Mouse (Mus musculus) intestine, postnatal 0 days (tissue): ENCODE measurements around the gene Gm17334. TPM values are rescaled to one million over a fixed set of nuclear protein-coding genes. Genes with fewer than 3 reads are reported as not detected.

Source experiments
- ATAC-seq: fragments of 200-750 bp; cut with Nextera tagmentation; 2 replicates; pipeline ENCODE4 v1.8.0; 2017; ENCODE audit warnings: mild to moderate bottlenecking, moderate TSS enrichment, moderate library complexity
- H3K27ac ChIP-seq: fragments of 300-500 bp; sonication (generic); 2 replicates; pipeline ENCODE4 v1.5.1; 2014; ENCODE audit warnings: mild to moderate bottlenecking, low read depth, low read length, moderate library complexity
- H3K27me3 ChIP-seq: fragments of 300-500 bp; sonication (generic); replicated peaks from 2 replicates; pipeline ENCODE4 v1.6.1; 2014; ENCODE audit warnings: low read length, mixed read lengths; ENCODE audit not compliant: control insufficient read depth, insufficient read depth
- H3K36me3 ChIP-seq: fragments of 300-500 bp; sonication (generic); 2 replicates; pipeline ENCODE4 v1.6.1; 2014; ENCODE audit warnings: mild to moderate bottlenecking, moderate library complexity; ENCODE audit not compliant: control insufficient read depth, insufficient read depth
- H3K4me1 ChIP-seq: fragments of 300-500 bp; sonication (generic); replicated peaks from 2 replicates; pipeline ENCODE4 v1.6.1; 2014; ENCODE audit warnings: antibody characterized with exemption, low read length, mixed read lengths; ENCODE audit not compliant: control insufficient read depth, insufficient read depth
- H3K4me2 ChIP-seq: fragments of 300-500 bp; sonication (generic); replicated peaks from 2 replicates; pipeline ENCODE4 v1.6.1; 2014; ENCODE audit warnings: low read depth, mild to moderate bottlenecking, moderate library complexity
- H3K4me3 ChIP-seq: fragments of 300-500 bp; sonication (generic); 2 replicates; pipeline ENCODE4 v1.5.1; 2014; ENCODE audit warnings: low read depth, low read length
- H3K9ac ChIP-seq: fragments of 300-500 bp; sonication (generic); 2 replicates; pipeline ENCODE4 v1.6.1; 2014; ENCODE audit warnings: mild to moderate bottlenecking, low read depth, low read length
- H3K9me3 ChIP-seq: fragments of 300-500 bp; sonication (generic); 2 replicates; pipeline ENCODE4 v1.6.1; 2016; ENCODE audit warnings: mixed run types; ENCODE audit not compliant: control insufficient read depth
- CTCF ChIP-seq: sonication (generic); IDR thresholded peaks from 2 replicates; pipeline ENCODE4 v1.5.1; 2016; ENCODE audit warnings: low read depth, mild to moderate bottlenecking, control low read depth, antibody characterized with exemption, moderate library complexity
- WGBS: fragments of 180-500 bp; shearing (Covaris S2); extraction: QIAGEN DNeasy Blood & Tissue Kit; methylation state at CpG from one replicate; pipeline ENCODE4 v1.1.7; 2014; 5-methylcytosine and 5-hydroxymethylcytosine counted together
- polyA plus RNA-seq: library from polyadenylated mRNA; unstranded; fragments of >200 nt; fragmentation: Nextera tagmentation; extraction: Ambion mirVana; gene quantifications from 2 replicates; pipeline ENCODE4 v1.2.1, GENCODE M21; 2015

Gm17334 gene
- polyA plus RNA-seq, 1 experiment from 2014 or later: 0.17 TPM

DNA sequence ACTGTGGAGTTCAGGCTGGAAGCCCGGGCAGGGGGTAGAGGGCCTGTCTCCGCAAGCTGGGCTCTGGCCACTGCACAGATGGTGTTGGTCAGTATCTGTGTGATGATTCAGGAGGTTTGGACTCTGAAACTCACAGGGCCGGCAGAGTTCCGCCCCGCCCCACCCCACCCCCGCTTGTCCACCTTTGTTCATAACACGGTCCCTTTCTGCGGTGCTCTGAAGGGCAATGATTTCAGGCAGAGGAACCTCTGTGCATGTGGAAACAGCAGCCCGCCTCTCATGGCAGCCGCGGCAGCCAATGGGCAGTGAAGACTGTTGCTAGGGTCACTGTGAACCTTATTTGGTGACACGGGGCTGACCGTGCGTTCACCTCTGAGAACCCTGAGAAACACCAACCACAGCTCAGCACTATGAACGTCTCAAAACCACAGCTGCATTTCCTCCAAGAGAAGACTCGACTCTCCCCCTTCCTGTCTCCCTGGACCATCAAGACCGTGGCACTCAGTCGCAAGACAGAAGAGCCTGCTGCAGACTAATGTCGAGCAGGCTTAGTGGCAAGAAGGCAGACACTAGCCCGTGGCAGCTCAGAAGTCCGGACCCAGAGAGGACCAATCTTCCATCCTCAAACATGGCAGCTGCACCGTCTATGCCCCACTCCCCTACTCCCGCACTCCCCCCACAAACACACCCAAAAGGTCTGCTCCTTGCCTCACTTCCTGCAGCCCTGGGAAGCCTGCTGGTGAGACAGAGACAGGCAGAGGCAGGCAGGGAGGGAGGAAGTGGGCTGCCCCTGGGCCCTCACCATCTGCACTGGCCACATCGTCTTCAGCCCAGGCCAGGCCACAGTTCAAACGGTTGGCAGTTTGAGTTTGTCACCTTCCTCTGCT, 21.9 kb upstream of the Gm17334 start:
- H3K4me3 ChIP-seq: no peak overlapping the region
- H3K27ac ChIP-seq: peak overlapping the region; percentile 85
- H3K36me3 ChIP-seq: no peaks in the 10 kb centered on the region; the same call in 1 of the 2 replicates
- peak overlapping the region; percentile 28 for H3K4me2 ChIP-seq
- H3K4me1 ChIP-seq: peaks cover 34% of the 10 kb centered on the region
- H3K9ac ChIP-seq: no peak overlapping the region
- H3K27me3 ChIP-seq: no peaks in the 10 kb centered on the region
- 17% methylated on average over 25 of the region's 25 CpGs for WGBS
- ATAC-seq: peak; percentile 26
- H3K9me3 ChIP-seq: no peaks in the 10 kb centered on the region
- peak; percentile 52 for TF ChIP-seq CTCF

DNA sequence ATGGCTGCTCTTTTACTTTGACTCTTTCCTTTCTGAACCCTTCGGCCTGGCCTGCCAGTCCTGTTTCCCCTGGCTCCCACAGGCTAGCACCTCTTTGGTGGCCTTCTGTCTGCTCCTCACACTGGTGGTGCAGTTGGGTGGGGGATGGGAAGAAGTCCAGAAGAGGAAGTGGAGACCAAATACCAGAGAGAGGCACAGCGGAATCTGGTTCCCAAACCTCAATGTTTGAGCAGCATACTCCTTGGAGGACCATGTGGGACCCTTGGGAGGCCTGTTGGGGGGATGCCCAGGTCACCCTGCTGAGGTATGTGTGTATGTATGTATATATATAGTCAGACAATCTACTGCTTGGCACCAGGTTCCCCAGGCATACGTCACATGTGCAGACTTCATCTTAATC, 21.0 kb upstream of the Gm17334 start:
- Histone ChIP-seq H3K9ac (no peak overlapping the region), H3K36me3 (no peaks in the 10 kb centered on the region; the same call in 1 of the 2 replicates), H3K27me3 (no peaks in the 10 kb centered on the region), H3K4me3 (no peak overlapping the region), H3K9me3 (no peaks in the 10 kb centered on the region), H3K27ac (peak overlapping the region; percentile 46; the same call in 1 of the 2 replicates), H3K4me1 (peaks cover 33% of the 10 kb centered on the region), H3K4me2 (no peak overlapping the region)
- 75% methylated on average over 3 of the region's 3 CpGs for WGBS
- no peak for ATAC-seq
- no peak for TF ChIP-seq CTCF

DNA sequence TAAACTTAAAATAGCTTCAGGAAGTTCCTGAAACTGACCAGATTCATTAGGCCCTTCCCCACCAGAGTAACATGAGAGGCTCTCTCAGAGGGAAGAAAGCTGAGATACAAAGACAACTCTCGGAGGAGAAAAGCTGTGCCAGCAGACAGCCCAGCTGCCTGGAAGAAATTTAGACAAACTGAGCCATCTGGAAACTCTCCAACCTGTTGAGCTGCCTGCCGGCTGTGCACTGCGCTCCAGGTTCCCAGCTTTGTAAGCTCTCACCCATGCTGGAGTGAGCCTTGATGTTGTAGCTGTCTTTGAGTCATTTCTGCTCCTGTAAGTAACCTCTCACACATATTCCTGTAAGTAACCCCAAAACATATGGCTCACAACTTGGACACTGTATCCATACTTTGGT, 20.0 kb upstream of the Gm17334 start:
- H3K4me3 ChIP-seq: no peak overlapping the region
- peaks cover 29% of the 10 kb centered on the region for H3K4me1 ChIP-seq
- no peak overlapping the region for H3K27ac ChIP-seq
- H3K9ac ChIP-seq: no peak overlapping the region
- 59% methylated on average over 3 of the region's 3 CpGs for WGBS
- TF ChIP-seq CTCF: no peak
- H3K4me2 ChIP-seq: no peak overlapping the region
- no peaks in the 10 kb centered on the region for H3K27me3 ChIP-seq
- no peaks in the 10 kb centered on the region for H3K9me3 ChIP-seq
- H3K36me3 ChIP-seq: no peaks in the 10 kb centered on the region; the same call in 1 of the 2 replicates
- ATAC-seq: no peak

DNA sequence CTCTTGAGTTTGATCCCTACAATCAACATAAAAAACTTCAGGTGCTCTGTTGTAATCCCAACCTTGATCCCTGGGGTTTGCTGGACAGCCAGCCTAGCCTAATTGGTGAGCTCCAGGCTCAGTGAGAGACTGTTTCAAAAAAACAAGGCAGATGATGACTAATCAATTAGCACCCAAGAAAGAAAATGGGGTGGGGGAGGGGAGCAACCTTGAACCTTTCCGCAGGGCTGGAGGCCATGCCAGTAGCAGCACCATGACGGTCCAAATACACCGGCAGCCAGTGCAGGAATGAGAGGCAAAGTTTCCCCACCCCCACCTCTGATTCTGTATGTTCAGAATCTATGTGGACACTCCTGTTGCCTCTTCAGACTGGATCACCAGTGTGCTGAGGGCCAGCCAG, 16.3 kb upstream of the Gm17334 start:
- H3K4me2 ChIP-seq: no peak overlapping the region
- H3K27ac ChIP-seq: no peak overlapping the region
- no peak overlapping the region for H3K9ac ChIP-seq
- no peaks in the 10 kb centered on the region for H3K4me1 ChIP-seq
- no peaks in the 10 kb centered on the region for H3K27me3 ChIP-seq
- no peaks in the 10 kb centered on the region; the same call in 1 of the 2 replicates for H3K36me3 ChIP-seq
- no peak for TF ChIP-seq CTCF
- WGBS: 73% methylated on average over 3 of the region's 3 CpGs
- no peak overlapping the region for H3K4me3 ChIP-seq
- H3K9me3 ChIP-seq: no peaks in the 10 kb centered on the region
- no peak for ATAC-seq

DNA sequence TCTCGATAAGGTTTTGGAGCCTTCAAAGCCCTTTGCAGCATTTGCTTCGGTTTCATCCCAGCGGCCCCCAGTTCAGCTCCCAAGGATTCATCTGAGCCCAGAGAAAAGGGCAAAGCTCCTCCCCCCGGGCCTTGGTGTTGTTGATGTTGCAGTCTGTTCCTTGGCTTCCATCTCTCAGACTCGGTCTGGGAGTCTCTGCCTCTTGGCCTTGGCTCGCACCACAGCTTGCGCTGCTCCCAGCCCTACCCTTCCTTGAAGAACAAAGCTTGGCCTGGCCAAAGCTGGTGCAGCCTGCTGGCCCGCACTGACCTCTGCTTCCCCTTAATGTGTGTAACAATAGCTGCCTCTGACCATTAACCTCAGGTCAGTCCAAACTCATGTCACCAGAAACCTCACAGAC, 15.2 kb upstream of the Gm17334 start:
- no peak for TF ChIP-seq CTCF
- H3K4me1 ChIP-seq: no peaks in the 10 kb centered on the region
- no peak overlapping the region for H3K4me3 ChIP-seq
- no peak overlapping the region for H3K27ac ChIP-seq
- WGBS: 80% methylated on average over 8 of the region's 8 CpGs
- H3K27me3 ChIP-seq: no peaks in the 10 kb centered on the region
- no peak overlapping the region for H3K4me2 ChIP-seq
- no peak overlapping the region for H3K9ac ChIP-seq
- H3K9me3 ChIP-seq: no peaks in the 10 kb centered on the region
- H3K36me3 ChIP-seq: no peaks in the 10 kb centered on the region; the same call in 1 of the 2 replicates
- no peak for ATAC-seq

DNA sequence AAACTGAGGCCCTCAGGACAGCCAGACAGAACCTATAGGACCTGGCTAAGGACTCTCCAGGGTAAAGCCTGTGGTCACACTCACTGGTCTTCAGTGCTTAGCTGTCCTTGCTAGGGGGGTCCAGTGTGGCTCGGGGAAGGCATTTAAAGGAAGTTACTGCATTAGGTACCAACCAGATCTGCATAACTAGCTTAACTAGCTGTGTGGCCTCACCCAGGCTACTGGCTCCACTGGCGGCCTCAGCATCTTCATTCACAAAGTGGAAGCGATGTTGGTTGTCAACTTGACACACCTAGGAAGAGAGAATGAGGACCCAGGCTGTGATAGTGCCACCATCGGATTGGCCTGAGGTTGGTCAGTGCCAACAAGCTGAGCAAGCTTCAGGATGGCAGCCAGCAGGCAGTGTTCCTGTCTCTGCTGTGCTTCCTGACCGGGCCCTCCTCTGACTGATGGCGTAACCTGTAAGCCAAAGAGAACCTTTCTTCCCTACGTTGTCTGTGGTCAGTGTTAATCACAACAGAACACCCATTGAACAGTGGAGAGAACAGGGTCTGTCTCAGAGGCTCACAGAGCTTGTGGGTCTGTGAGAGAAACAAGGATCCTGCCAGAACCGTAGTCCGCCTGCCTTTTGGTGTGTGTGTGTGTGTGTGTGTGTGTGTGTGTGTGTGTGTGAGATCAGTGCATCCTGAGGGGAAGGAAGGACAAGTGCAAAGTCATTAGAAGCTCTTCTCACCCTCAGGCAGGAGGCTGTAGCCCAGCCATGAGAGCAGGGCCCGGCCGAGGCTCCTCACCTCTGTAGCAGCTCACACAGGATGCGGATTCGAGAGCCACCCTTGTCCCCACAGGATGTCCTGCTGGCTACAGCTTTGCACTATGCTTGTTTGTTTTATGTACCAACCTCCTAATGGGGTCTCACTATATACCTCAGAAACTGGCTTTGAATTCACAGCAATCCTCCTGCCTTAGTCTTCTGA, 13.4 kb upstream of the Gm17334 start:
- Histone ChIP-seq H3K9ac (no peak overlapping the region), H3K9me3 (no peaks in the 10 kb centered on the region), H3K4me3 (no peak overlapping the region), H3K27ac (no peak overlapping the region), H3K36me3 (peaks cover 4% of the 10 kb centered on the region; the same call in 1 of the 2 replicates), H3K4me2 (no peak overlapping the region), H3K27me3 (no peaks in the 10 kb centered on the region), H3K4me1 (peaks cover 8% of the 10 kb centered on the region; the same call in 1 of the 2 replicates)
- WGBS: 80% methylated on average over 13 of the region's 13 CpGs
- no peak for TF ChIP-seq CTCF
- ATAC-seq: no peak
